Mouse (Mus musculus) embryo, embryonic 11.5 days (tissue): ENCODE results near the gene Jund.
A peak's percentile ranks its signal among the peaks of the same experiment; 100 is the strongest.

Experiments used
- DNase-seq: peaks from one replicate; pipeline ENCODE4 v3.0.0-alpha.2; 2012; ENCODE audit warnings: low read depth, low spot score

Gene Jund

DNA sequence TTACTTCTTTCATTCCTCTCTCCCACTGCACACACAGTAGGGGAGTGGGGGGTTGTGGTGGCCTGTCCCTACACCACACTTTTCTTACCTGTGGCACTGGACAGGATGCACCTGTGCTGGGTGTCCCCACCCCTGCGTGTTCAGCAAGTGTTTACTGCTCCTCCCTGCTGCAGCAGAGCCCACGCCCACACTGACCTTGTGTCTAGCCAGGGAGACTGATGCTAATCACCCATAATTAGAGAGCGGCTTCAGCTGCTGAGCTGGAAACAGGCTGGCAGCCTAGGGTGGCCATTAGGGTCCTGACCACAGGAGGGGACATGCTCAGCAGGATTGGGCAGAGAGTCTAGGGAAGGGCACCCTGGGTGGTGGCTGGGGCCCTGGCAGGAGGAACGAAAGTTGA, 24.0 kb upstream of the Jund start:
- no peak for DNase-seq

DNA sequence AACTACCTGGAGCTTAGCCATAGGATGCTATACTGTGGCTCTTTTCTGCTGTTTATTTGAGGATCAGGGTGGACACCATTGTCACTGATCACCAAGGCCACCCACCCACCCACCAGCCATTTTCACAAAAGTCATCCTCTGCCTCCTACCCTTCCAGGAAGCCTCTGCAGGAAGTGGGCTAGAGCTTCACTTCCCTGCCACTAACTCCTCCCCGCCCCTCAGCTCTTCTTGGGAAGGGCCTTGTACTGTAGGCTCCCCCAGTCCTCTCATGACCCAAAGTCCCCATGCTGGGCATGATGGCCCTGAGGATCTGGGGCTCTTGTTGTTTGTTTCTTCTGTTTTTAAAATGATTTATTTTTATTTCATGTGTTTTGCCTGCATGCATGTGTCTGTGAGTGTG, 23.4 kb upstream of the Jund start:
- DNase-seq = no peak

DNA sequence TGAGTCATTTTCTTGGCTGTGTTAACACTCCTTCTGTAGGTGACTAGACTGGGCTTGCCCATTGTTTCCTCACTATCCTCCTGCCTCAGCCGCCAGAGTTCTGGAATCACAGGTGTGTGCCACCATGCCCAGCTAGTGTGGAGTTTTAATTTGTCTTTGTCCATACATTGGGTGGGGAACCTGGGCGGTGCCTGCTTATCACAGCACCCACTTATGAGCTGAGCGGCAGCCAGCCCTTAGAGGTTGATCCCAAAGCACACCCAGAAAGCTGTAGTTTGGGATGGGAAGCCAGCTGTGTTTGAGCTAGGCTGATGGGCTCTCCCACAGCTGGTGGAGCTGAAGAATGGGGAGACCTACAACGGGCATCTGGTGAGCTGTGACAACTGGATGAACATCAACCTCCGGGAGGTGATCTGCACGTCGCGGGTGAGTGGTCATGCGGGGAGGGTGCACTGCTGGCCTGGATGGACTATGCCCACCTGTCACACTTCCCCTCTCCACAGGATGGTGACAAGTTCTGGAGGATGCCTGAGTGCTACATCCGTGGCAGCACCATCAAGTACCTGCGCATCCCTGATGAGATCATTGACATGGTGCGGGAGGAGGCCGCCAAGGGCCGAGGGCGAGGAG, 21.2 kb upstream of the Jund start:
- no peak for DNase-seq

DNA sequence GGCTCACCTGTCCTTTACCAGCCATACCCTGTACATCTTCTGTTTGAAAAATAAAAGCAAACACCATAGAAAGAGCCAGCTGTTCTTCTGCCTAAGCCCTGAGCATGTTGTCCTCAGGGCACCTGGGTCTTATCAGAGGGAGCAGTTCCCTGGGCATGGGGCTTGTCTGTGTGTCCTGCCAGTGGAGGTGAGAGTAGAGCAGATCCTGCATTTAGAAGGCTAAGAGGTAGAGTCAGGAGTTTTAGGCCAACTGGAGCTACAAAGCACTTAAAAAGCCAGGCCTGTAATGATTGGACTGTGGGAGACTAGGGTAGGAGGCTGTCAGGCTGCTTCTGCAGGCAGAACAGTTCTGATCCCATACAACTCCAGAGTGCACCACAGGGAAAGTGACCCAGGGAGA, 20.1 kb upstream of the Jund start:
- no peak for DNase-seq

DNA sequence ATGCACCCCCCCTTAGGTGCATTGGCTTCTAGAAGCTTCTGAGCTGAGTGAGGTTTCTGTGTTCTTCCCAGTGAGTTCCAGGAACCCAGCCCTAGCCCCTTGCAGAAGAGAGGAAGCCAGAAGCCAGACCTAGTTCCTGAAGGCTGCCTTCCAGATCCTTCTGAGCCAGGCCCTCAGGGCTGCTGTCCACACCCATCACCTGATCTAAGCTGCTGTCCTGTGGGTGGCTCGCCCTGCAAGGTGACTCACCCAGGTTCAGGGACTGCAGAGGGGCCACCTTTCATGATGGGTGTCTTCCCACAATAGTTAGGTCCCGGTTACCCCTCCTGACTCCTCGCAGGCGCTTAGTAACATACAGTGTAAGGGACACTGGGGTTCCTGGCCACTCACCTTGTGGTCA, 19.3 kb upstream of the Jund start:
- DNase-seq = no peak

DNA sequence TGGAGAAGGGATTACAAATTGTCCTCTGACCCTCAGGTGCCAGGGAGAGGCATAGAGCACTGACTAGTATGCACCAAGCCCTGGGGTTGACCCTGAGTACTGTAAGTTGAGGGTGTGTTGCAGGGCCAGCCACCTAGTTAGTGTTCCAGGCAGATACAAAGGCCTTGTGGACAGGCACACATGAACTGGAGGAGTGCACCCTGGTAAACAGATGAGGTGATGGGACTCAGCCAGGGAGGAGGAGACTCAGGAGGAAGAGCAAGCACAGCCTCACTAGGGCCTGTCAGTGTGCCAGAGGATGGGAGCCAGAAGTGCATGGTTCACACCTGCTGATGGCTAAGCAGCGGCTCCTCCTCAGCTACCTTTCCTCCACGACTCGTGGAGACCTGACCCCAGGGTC, 18.7 kb upstream of the Jund start:
- DNase-seq = no peak

DNA sequence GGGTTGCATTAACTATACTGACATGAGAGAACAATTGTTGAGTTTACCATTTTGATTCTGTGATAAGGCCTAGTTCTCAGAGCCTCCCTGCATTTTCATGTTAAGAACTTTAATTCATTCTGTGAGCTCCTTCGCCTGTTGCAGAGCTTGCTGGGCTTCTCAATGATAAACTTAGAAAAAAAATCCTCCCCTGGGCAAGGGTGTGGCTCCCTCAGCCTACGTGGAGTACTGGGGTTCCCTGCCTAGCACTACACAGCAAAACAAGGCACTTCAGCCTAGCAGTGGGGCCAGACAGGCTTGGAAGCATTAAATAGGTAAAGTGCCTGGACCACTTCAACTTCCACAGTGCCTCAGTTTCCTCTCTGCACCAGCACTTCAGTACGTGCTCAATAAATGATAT, 17.3 kb upstream of the Jund start:
- DNase-seq = no peak

DNA sequence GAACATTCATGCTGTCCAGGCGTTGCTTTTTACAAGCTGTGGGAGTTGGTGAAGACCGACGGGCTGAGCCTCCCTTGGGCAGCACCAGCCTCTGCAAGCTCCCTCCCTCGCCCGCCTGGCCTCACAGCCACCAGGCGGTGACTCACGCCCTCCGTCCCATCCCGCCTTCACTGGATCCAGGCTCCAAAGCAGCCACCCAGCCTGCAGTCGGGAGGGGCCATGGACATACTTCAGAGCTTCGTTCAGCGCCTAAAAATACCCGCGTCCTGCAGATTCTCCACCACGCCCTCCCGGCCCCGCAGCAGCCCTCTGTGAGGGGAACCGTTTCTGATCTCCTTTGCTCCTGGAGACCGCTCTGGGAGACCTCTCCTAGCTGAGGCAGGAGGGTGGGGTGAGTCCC, 16.6 kb upstream of the Jund start:
- DNase-seq = no peak

DNA sequence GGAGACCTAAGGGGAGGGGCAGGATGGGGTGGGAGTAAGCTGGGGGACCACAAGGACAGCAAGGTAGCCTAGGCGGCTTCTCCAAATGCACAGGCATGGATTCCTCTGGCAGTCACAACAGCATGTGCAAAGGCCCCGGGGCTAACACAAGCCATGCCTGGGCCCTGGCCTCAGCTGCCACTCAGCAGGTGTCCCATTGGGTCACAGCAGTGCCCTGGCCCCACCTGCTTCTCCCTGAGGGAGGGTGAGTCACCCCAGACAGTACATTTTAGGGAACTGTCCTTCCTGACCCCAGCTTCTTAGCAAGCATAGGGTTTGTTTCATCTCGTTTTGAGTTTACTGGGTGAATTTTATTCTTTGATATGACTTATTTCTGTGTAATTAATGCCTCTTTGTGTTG, 16.1 kb upstream of the Jund start:
- DNase-seq = no peak

DNA sequence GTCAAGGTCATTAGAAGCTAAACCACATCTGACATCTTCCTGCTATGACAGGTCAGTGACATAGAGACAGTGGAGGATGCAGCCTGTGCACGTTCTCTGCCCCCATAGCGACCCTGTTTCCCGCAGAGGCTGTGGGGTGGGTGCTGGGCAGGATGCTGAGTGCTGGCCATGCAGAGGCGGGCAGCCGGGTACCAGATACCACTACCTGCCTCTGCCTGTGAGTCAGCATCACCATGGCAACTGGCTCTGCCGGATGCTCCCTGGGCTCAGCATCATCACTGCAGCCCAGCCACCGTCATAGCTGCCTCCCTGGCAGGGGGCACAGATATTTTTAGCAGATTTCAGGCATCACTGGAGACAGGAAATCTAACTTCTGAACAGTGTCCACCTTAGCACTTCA, 14.5 kb upstream of the Jund start:
- DNase-seq = no peak

DNA sequence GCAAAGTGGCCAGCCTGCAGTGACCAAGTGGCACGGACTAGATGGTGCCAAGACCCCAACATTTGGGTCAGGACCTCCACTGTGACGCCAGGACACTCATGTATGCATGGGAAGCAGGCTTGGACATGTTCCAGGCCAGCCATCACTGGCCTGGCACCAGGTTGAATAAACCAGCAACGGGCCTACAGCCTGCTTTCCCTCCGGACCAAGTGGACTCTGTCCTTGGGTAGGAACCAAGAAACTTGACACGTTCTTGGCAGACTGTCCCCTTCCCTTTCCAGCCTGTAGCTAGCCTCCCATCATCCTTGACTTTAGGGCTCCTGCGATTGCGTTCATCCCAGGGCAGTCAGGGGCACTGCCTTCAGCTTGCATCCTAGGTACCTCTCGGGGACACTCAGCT, 11.2 kb upstream of the Jund start:
- DNase-seq = no peak

DNA sequence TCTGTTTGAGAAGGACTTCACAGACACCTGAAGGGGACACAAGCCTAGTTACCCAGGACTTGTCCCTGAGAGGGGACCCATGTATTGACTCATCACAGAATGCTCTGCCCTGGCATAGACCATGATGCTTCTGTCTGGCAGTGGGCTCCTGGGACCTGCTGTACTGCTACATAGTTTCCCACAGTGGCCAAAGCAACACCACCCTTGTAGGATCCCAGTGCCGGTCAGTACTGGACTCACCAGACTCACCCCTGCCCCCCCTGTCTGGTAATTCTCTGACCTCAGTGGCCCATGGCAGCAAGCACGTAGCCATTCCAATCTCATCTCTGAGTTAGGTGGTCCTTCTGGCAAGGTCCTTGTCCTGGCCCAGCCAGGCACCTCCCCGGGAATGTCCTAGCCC, 10.6 kb upstream of the Jund start:
- DNase-seq = no peak

DNA sequence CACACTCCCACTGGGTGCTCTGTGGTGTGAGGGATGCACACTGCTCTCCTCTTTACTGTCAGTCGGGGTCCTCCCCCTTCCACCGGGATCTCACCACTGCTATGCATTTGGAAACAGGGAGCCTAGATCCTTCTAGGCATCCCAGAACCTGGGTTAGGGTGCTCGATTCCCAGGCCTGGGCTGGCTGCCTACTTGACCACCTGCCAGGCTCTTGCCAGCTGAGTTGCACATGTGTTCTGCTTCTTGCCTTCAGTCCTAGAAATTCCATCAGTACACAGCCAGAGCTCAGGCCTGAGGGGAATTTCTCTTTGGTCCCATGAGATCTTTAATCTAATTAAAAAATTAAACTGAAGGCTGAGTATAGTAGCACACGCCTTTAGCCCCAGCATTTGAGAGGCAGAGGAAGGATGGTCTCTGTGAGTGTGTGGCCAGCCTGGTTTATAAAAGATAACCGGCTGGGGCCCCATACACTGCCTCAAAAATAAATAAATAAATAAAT, 8.8 kb upstream of the Jund start:
- no peak for DNase-seq

DNA sequence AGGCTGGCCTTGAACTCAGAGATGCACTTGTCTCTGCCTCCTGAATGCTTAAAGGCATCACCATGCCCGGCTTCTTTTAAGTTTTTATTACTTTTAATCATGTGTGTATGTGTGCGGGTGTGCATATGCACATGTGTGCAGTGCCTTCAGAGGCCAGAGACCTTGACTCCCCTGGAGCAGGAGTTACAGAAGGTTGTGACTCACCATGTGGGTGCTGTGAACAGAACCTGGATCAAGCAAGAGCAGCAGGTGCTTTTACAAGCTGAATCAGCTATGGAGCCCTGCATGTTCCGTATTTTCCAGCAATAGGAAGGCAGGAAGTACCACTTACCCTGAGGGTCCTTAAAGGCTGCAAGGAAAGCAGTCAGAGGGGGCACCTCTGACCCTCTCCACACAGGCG, 7.5 kb upstream of the Jund start:
- DNase-seq = no peak

DNA sequence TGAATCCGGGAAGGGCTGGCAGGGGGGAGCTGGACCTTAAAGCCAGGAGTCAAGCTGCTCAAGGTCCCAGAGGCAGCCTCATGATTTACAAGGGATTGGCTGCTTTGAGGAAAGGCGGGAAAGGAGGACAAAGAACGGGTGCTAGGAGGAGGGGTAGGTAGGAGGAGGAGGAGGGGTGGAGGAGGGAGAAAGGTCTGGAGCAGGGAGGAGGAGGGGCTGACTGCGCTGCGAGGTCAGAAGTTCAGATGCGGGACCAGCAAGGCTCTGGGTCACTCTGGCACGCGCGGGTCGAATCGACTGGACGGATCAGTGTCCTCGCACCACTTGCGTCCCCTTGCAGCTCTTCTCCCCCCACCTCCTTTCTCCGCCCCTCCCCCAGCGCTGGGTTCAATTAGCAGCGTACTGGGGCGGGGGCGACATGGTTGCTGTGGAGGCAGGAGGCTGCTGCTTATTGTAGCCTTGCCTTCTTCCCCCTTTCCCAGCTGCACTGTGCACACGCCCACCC, 7.0 kb upstream of the Jund start:
- DNase-seq = peak; percentile 86

DNA sequence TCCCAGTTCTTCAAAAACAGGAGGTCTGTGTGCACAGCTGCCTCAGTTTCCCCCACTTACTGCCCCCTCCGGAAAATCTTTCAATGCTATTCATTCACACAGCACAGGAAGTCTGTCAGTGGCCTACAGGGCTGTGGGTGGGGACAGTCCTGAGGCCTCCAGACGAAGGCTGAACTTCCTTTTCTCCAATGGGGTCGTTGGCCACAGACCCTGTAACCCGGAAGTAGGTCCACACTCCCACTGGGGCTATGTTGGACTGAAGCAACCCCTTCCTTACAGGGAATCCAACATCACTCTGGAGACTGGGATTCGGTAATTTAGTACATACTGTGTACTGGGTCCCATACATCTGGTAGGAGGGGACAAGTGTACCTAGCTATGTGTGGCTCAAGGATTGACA, 5.1 kb upstream of the Jund start:
- no peak for DNase-seq

DNA sequence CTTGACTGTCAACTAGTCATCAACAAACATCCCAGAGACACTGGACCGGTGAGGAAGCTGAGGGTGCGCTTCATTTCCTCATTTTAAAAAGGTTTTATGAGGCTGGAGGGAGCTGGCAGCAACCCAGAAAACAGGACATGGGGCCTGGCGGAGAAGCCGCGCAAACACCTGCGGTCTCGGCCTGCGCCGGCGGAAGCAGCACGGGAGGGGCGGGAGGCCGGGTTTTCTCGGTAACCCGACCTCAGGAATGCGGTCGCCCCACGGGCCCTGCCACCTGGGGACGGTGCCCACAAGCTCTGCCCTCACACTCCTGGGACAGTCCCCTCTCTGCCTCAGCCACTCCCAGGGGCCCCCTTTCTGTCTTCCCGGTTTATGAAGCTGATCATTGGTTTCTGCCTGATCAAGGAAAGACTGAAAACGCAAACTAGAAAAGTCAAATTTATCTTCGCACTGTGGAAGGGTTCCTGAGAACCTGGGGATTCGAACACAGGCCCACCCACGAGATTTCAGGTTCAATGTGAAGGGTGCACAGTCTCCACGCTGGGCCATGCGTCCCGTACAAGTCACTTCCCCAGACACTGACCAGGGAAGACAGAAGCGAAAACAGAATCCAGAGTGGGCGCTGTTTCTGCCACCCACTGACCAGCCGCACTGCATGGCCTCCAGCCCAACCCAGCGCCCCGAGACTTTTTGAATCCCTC, 3.3 kb upstream of the Jund start:
- DNase-seq = no peak

DNA sequence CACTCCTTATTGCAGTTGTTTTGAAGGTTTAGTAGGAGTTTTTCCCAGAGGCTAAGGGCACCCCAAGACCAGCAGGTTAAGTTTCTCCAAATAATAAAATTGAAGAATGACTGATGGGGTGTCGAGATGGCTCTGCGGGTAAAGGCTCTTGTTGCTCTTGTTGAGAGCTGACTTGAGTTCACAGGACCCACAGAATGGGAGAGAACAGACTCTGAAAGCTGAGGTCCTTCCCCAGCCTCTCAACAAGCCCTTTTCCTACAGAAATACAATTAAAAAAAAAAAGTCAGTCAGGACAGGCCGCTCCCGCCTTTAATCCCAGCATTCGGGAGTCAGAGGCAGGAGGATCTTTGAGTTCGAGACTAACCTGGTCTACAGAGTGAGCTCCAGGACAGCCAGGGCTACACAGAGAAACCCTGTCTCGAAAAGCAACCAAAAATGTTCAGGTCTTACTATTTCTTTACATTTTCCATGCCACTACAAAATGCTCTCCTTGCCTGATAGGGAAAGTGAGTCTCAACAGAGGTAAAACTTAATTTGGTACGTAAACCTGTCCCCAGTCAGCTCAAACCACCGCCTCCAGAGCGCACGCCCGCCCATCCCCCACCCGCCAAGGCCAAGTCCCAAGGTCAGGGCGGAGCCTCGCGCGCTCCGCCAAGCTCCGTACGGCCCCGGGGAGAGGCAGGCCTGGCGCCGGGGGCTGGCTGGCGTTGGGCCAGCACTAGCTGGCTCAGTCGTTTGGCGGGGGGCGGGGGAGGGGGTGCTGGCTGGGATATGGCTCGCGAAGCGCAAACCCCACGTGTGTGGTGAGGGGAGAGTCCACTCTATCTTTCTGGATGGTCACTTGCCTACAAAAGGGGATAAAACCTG, 2.5 kb upstream of the Jund start:
- peak; percentile 79 for DNase-seq

DNA sequence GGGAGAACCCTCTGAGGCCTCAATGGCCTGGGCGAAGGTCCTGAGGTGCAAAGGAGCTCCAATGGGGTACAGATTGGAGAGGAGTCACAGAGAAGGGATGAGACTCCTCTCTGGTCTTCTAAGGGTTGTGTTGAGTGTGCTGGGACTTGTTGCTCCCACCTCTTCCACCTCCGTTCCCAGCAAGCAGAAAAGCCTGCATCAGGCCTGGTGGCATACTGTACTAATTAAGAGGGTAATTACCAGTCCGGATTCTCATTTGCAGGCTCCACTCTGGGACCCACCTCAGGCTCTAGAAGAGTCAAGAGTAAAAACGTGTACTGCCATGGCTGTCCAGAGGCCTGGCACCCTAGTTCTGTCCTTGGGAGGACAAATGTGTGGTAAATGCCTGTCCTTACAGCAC, 1.8 kb upstream of the Jund start:
- DNase-seq = no peak

DNA sequence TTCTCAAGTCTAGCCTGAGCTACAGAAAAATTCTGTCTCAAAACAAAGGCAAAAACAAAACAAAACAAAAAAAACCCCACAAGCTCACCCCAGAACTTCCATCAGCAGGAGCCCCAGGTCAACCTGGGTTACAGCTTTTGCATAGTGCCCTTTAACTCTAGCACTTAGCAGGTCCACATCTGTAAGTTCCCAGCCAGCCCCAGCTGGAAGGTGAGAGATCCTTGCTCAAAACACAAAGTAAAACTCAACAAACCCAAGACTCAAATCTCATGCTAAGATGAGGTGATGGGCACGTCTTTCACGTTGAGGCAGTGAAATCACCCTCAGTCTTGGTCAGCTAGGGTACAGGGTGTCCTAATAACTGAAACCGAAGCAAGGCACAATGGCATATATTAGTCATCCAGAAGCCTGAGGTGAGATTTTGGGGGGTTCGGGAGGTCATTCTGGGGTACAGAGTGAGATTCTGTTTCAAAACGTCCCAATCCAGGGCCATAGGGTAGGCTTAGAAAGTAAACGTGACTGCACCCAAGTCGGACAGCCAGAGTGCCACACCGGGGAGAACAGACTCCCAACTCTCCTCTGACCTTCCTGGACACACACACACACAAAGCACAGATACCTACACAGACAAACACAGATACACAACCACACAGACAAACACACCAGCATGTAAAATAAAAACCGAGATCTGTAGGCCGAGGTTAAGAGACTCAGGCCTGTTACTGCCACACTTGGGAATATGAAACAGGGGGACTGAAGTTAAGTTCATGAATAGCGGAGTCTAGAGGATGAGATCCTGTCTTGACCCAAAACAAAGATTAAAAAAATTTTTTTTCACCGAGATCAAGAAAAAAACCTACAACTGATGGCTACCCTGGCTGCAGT, 1.1 kb upstream of the Jund start:
- no peak for DNase-seq

DNA sequence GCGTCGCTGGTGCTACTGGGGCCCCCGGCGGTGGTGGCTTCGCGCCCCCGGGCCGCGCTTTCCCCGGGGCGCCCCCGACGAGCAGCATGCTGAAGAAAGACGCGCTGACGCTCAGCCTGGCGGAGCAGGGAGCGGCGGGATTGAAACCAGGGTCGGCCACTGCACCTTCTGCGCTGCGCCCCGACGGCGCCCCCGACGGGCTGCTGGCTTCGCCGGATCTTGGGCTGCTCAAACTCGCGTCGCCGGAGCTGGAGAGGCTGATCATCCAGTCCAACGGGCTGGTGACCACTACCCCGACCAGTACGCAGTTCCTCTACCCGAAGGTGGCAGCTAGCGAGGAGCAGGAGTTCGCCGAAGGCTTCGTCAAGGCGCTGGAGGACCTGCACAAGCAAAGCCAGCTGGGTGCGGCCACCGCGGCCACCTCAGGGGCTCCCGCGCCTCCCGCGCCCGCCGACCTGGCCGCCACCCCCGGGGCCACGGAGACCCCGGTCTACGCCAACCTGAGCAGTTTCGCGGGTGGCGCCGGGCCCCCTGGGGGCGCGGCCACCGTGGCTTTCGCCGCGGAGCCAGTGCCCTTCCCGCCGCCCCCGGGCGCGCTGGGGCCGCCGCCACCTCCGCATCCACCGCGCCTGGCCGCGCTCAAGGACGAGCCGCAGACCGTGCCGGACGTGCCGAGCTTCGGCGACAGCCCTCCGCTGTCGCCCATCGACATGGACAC, 526 bp downstream of the Jund start:
- peak; percentile 45 for DNase-seq
